Mouse (Mus musculus) testis, postnatal 10 days (tissue): ENCODE results near the gene Cdkal1.

Experiments
- DNase-seq: peaks from one replicate; pipeline ENCODE4 v3.0.0; 2021; ENCODE audit warnings: low spot score

The Cdkal1 gene

GRCm38 (mm10) chr13:29766377-29766776 lies 89.1 kb downstream of the Cdkal1 start:
- no peak for DNase-seq

DNA sequence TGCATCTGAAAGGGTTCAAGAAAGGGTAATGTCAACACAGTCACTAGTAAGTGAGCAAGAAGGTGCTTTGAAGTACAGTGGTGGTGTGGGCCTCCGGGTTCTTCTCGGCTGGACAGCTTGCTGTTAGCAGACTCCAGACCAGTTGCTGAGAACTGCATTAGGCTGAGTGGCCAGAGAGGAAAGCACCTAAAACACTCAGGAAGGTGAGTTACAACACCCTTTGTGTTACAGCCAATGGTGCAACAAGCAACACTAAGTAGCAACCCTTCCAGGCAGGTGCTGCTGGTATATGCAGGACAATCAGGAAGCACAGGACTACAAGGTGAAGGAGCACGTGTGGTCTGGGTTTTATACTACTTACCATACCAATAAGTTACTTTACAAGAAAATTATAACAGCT lies 90.2 kb downstream of the Cdkal1 start:
- no peak for DNase-seq

DNA sequence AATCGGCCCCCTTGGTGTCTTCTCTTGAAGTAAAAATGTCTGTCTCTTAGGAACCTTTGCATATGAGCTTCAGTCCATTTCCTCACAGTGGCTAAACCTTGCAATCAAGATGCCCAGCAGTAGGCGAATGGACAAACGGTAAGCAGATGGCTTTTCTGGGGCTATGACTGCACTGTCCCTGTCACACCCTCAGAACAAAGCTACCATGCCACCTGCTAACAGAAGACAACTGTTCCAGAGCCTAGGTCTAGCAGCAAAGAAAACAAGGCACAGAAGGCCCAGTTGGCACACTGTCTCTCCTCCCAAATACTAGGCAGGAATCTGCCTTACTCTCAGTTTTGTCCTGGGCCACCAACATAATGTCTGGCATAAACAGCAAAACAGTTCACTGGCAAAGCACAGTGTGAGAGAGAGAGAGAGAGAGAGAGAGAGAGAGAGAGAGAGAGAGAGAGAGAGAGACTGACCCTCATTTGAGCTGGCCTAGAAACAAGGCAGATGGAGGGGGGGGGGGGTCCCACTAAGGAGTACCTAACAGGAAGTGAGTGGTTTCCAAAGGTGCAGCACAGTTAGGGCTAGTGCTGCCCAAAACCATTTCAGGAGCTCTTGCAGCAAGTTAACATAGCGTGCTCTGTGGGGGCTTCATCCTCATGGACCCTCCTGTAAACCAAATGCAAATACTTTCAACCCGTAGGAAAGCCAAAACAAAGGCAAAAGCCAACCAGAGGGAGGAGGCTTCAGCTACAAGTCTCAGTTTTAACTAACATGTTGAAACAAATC lies 95.6 kb downstream of the Cdkal1 start:
- DNase-seq, result no peak

GRCm38 (mm10) chr13:29756052-29756451 lies 99.4 kb downstream of the Cdkal1 start:
- no peak for DNase-seq

DNA sequence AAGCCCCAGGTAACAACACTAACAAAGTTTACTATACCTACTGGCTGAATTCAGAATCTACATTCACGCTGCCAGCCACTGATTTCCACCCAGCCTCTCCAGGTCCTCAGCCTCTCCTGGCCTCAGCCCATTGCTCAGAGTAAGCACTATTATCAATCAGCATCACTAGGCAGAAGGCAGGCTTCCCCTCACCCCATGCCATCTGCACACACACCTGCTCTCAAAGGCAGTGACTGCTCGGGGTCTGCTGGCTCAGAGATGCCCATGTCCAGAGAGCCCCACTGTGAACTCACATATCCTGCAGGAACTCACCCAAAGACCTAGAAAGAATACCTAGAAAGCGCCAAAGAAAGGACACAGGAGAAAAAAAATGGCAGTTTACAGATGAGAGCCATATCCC lies 102.2 kb downstream of the Cdkal1 start:
- no peak for DNase-seq

DNA sequence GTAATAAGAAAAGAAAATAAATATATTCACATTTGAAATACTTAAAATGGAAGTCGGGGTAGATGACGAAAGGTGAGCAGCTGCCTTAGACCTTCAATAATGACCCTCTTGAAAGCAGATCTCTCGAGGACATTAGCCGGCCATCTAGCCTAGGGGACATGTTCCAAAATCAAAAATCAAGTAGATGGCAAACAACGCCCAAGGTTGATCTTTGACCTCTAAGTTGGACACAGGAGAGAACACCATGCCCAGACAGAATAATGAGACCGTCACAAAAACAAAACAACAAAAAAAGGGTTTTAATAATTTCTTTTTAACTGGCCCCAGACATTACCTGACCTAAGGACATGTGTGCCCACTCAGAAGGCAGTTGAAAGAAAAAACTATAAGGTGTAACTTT lies 103.4 kb downstream of the Cdkal1 start:
- DNase-seq, result no peak

DNA sequence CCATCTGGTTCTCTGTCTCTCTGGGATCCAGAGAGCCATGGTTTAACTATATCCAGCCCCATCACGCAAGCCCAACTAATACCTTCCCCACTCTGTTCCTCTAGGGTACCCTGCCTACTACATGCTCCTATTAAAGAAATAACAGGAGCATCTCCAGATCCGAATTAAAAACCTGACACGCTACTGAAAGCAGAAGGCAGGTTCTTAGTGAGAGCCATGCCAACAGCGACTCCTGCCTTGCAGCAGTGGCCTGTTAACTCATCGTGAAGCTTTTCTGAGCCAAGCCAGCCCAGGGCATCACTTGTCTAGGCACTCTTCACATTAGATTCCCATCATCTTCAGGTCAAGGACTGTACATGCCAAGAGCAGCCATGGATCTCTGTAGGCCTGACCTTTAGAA lies 104.3 kb downstream of the Cdkal1 start:
- DNase-seq, result no peak

DNA sequence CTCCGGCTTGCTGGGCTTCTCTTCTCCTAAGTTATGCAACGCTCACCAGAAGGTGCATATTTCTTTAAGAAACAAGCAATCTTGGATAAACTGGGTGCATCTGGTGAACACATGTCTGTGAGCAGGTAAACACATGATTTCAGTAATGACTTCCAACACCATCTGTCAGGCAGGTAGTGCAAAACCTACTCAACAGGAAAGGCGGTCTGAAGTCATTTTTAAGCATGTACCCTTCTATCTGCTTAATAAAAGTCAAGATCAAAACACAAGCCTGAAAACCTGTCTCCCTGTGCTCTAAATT lies 108.2 kb downstream of the Cdkal1 start:
- no peak for DNase-seq

DNA sequence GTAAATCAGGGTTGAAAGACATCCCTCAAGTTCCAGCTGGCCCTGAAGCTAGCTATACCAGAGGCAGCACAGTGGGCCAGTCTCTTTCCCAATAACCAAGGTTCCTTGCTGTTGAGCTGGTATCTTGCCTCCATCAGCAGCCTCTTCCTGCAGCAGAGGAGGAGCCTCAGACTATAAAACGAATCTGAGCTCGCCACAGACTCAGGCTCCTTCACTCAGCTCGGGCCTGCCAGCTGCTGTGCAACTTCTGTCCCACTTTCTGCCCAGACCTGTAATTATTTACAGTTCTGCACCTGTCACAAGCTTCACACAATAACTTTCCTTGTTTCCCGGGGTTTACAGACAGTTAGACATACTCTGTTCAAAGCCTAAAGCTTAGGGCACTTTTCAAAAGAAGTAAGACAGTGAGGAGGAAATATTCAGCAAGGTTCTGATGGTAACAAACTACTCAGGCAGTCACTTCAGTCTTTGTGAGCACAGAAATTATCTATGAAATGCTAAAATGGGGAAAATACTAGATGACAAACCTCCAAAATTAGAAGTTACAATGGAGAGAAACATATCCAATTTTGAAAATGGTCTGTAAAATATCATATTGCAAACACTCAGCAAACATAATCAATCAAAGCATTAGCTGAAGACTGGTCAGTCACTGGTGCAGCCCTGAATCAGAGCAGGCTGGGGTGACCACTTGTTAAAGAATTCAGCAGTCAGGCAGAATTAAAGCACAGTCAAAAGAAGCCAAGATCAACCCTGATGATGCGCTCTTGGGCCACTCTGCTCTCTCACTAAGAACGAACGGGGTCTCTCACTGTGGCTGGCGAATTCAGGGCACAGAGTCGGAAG lies 108.8 kb downstream of the Cdkal1 start:
- DNase-seq, result no peak

- DNase-seq, result no peak
These were observed 110.4 kb downstream of the Cdkal1 start for GRCm38 (mm10) chr13:29745073-29745472.

DNA sequence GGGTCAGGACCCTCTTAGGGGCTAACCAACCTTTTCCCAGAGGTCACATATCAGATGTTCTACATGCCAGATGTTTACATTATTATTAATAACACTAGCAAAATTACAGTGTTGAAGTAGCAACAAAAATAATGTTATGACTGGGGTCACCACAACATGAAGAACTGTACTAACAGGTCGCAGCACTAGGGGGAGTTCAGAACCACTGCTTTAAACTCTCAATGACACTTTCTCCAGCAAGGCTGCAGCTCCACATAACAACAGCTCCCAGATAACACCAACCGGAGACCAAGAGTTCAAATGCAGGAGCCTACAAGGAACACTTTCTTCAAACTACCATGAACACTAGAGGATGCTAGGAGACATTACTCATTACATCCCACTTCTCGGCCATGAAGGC lies 111.3 kb downstream of the Cdkal1 start:
- DNase-seq, result no peak

DNA sequence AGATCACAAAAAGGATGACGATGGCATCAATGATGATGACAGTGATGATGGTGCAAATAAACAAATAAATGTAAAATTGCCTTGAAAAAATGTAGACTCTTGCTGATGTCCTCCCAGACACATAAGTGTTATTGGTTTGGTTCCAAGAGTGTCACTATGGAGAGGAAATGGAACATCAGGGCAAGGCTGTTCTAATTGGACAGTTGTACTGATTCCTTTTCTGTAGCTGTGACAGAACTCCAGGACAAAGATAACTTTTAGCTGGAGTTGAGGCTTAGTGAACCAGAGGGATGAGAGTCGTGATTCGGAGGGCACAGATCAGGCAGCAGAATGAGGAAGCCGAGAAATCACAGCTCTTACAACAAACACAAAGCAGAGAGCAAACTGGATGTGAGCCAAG lies 111.7 kb downstream of the Cdkal1 start:
- no peak for DNase-seq

DNA sequence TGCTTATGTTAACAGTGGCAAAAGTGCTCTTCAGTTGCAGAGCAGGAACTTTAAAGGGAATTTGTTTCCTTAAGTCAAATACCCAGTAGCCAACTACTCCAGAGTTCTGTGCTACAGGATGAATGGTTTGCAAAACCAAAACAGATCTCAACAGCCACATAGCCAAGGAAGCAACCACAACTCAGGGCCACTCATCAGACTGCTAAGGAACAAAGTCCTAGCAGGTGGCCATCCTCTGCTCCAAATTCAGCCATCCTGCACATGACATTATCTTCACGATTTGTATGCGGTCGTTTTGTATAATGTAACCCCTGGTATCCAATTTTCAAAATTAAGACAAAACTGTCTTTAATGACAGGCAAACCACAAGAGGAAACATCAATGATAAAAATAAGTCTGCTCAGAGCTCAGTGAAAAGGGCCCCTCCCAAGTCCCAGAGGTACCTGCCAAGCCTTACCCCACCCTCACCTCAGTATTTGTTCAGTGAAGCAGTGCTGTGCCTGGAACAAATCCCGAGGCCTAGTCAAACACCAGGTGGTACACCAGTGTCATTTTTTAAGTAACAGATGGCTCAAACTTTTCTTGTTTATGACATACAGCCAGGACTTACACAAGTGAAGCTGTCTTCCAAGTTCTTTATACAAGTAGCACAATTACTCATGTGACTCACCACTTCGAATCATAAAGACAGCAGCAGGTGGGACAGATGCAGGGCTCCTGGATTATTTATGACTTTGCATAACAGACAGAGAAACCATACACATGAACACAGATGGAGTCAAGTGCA lies 117.6 kb downstream of the Cdkal1 start:
- DNase-seq, result no peak

- no peak for DNase-seq
These were observed 121.0 kb downstream of the Cdkal1 start for GRCm38 (mm10) chr13:29734496-29734895.

DNA sequence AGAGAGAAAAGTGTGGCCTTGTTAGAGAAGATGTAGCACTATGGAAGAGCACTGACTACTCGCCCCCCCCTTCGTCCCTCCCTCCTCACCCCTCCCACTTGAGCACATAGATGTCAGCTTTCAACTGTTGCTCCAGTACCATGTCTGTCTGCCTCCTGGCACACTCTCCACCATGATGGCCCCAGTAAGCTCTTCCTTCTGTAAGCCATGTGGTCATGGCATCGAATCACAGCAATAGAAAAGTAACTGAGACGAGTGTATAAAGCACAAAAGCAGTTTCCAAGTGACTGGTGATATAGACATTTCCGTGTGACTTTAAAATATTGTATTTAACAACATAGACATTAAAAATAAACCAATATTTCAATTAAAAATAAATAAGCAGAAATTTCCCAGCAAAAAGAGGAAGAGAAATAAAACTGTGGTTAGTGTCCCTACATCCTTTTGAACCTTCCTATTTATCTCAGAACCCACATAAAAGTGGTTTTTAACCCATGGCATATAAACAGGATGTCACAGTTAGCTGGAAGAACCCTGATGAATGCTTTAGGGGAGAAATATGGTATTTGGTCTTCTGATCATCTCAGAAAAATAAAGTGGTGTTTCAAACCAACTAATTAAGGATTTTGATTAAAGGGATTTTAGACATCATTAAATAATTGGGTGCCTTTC lies 129.2 kb downstream of the Cdkal1 start:
- DNase-seq, result no peak

DNA sequence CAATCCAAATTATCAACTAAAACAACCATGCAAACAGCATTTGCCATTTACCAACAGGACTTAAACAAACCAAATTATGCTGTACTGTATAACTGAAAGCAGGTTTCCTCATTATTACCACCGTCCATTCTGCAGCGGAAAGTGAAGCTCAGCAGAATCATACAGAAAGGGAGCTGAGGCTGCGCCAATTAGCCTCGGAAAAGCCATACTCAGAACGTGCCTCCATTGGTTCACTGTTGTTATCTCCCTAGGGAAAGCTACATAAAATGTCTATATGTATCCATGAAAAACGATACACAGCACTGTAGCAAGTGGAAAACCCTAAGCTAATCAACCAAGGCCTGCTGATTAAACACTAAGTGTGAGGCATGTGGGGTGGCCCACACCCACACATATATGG lies 130.6 kb downstream of the Cdkal1 start:
- no peak for DNase-seq

DNA sequence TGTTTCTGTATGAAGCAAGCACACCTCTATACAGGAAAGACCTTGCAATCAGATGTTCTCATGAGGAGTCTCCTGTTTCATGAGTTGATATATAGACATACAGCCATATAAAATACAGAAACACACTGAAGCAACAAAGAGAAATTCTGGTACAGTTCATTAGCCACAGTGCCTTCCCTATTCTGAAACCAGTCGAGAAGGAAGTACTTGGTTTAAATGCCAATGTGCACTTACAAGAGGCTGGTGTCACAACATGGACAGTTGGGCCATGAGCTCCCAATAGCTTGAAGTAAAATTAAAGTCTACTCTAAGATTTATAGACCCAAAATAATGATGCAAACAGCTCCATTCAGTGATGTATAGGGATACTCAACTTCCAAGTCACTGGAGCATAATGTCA lies 132.3 kb downstream of the Cdkal1 start:
- DNase-seq, result no peak

DNA sequence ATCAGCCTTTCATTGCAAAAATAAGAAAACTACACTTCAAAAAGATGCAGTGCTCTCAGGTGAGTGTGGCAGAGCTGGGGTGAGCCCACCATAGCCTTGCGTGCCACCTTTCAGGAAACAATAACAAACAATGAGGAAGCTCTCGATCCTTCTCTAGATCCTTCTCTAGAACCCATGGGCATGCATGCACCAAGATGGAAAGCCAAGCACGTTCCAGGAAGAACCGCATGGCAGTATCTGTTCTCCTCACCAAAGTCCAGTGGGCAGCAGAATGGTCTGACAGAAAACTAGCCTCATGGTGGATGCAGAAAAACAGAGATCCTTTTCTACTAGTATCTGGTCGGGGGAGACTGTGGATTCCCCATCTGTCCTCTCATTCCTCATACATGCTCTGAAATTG lies 134.3 kb downstream of the Cdkal1 start:
- no peak for DNase-seq

GRCm38 (mm10) chr13:29716550-29716949 lies 138.9 kb downstream of the Cdkal1 start:
- DNase-seq, result no peak

GRCm38 (mm10) chr13:29715241-29715841 lies 140.1 kb downstream of the Cdkal1 start:
- DNase-seq, result no peak

DNA sequence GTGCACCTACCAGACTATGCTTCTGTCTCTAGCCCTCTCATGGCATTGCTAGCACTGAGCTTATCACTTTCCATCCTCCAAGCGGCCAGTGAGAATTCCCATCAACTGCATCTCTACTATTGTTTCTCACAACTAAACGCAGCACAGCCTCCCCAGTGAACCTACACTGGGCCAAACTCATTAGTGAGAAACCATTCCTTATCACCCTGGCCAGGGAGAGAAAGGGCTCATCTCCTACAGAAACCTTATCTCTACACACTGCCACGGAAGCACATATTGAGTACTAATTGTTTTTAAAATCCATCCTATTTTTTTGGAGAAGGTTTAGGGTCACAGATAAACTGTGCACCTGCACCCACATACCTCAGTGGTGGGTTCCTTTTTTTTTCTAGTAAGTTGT lies 147.9 kb downstream of the Cdkal1 start:
- DNase-seq, result no peak

- no peak for DNase-seq
These were observed 154.1 kb downstream of the Cdkal1 start for GRCm38 (mm10) chr13:29701400-29701799.
